Mouse (Mus musculus) heart, embryonic 15.5 days (tissue): ENCODE data around the gene Hsd17b6. TPM values are rescaled to one million over a fixed set of nuclear protein-coding genes. Genes with fewer than 3 reads are reported as not detected.

Experiments used
- polyA plus RNA-seq: library from polyadenylated mRNA; unstranded; fragments of >200 nt; fragmentation: Nextera tagmentation; extraction: Ambion mirVana; gene quantifications from 2 replicates; pipeline ENCODE4 v1.2.1, GENCODE M21; 2015

The Hsd17b6 gene
- polyA plus RNA-seq, 1 experiment from 2014 or later = not detected

Other genes with a start within 250 kb of the Hsd17b6 start
- gene Rdh1, start 247.9 kb downstream of the Hsd17b6 start, polyA plus RNA-seq = 0.03 and 0.05 TPM in 2 replicates
- 0.10 TPM in 1 of 2 replicates, not detected in the other for gene Rdh16f1, start 247.8 kb downstream of the Hsd17b6 start, polyA plus RNA-seq
- 0.11 TPM in 1 of 2 replicates, not detected in the other for gene Rdh9, start 231.2 kb downstream of the Hsd17b6 start, polyA plus RNA-seq
- gene Rdh16, start 206.5 kb downstream of the Hsd17b6 start, polyA plus RNA-seq = not detected in 2 replicates
- not detected in 2 replicates for gene Rdh19, start 157.7 kb downstream of the Hsd17b6 start, polyA plus RNA-seq
- not detected in 2 replicates for gene Rdh16f2, start 141.1 kb downstream of the Hsd17b6 start, polyA plus RNA-seq
- 0.11 TPM in 1 of 2 replicates, not detected in the other for gene Rdh7, start 118.8 kb downstream of the Hsd17b6 start, polyA plus RNA-seq
- not detected in 2 replicates for gene Sdr9c7, start 109.1 kb downstream of the Hsd17b6 start, polyA plus RNA-seq
- gene Prim1, start 7.6 kb upstream of the Hsd17b6 start, polyA plus RNA-seq = 41.5 and 50.3 TPM in 2 replicates
- gene Naca, start 28.0 kb upstream of the Hsd17b6 start, polyA plus RNA-seq = 429 and 467 TPM in 2 replicates
- 268 and 292 TPM in 2 replicates for gene Ptges3, start 51.3 kb upstream of the Hsd17b6 start, polyA plus RNA-seq
- gene Atp5b, start 75.7 kb upstream of the Hsd17b6 start, polyA plus RNA-seq = 5,437 and 6,121 TPM in 2 replicates
- 7.5 and 10.1 TPM in 2 replicates for gene Baz2a, start 84.0 kb upstream of the Hsd17b6 start, polyA plus RNA-seq
- 33.8 and 38.2 TPM in 2 replicates for gene Rbms2, start 172.7 kb upstream of the Hsd17b6 start, polyA plus RNA-seq
- gene Gls2, start 186.8 kb upstream of the Hsd17b6 start, polyA plus RNA-seq = 0.58 and 0.66 TPM in 2 replicates
- 37.9 and 38.6 TPM in 2 replicates for gene Spryd4, start 204.2 kb upstream of the Hsd17b6 start, polyA plus RNA-seq
- 0.08 TPM in 1 of 2 replicates, not detected in the other for gene Mip, start 218.2 kb upstream of the Hsd17b6 start, polyA plus RNA-seq
- gene Timeless, start 224.5 kb upstream of the Hsd17b6 start, polyA plus RNA-seq = 22.3 and 32.1 TPM in 2 replicates
- 0.10 and 0.14 TPM in 2 replicates for gene Apon, start 246.5 kb upstream of the Hsd17b6 start, polyA plus RNA-seq